Mouse (Mus musculus) adrenal gland, postnatal 14 days (tissue): ENCODE measurements around the gene Phpt1. TPM values are rescaled to one million over a fixed set of nuclear protein-coding genes. Genes with fewer than 3 reads are reported as not detected.
"Not testable (repeated sequence)": the region's sequence is repeated elsewhere in the genome, so short reads cannot be mapped to it uniquely, and the experiment has no call there.

Source experiments
- DNase-seq: peaks from one replicate; pipeline ENCODE4 v3.0.0; 2021; ENCODE audit warnings: mixed read lengths
- total RNA-seq: library from RNA; stranded (reverse); gene quantifications from 2 replicates; pipeline ENCODE4 v1.2.3, GENCODE M21; 2021

Phpt1 gene
- total RNA-seq, 1 experiment from 2014 or later, result 56.6 TPM

GRCm38 (mm10) chr2:25560551-25560950 lies 14.5 kb downstream of the Phpt1 start:
- DNase-seq, result no peak

- no peak for DNase-seq
Observed at GRCm38 (mm10) chr2:25558774-25559173, 16.2 kb downstream of the Phpt1 start.

GRCm38 (mm10) chr2:25557964-25558360 lies 17.1 kb downstream of the Phpt1 start:
- DNase-seq, result no peak

GRCm38 (mm10) chr2:25557221-25557963 lies 17.6 kb downstream of the Phpt1 start, which contains the start of gene Edf1:
TSS of gene Edf1 (plus strand) at chr2:25557847.
- DNase-seq, result peak; percentile 98

- DNase-seq, result no peak
Observed at GRCm38 (mm10) chr2:25556296-25556695, 18.7 kb downstream of the Phpt1 start.

- peak; percentile 16 for DNase-seq
Observed at GRCm38 (mm10) chr2:25555479-25555878, 19.5 kb downstream of the Phpt1 start.

GRCm38 (mm10) chr2:25553171-25553786 lies 21.7 kb downstream of the Phpt1 start:
- DNase-seq, result not testable (repeated sequence)

- peak; percentile 72 for DNase-seq
Observed at GRCm38 (mm10) chr2:25551186-25551585, 23.8 kb downstream of the Phpt1 start.

GRCm38 (mm10) chr2:25549021-25549991 lies 25.7 kb downstream of the Phpt1 start:
- no peak for DNase-seq

- DNase-seq, result peak; percentile 99
Observed at GRCm38 (mm10) chr2:25546811-25547491, 28.1 kb downstream of the Phpt1 start, which contains the start of gene Traf2. TSS of gene Traf2 (minus strand) at chr2:25546940.

- DNase-seq, result peak; percentile 90
Observed at GRCm38 (mm10) chr2:25545996-25546810, 28.8 kb downstream of the Phpt1 start.

GRCm38 (mm10) chr2:25541644-25542367 lies 33.2 kb downstream of the Phpt1 start:
- no peak for DNase-seq

GRCm38 (mm10) chr2:25540541-25540948 lies 34.5 kb downstream of the Phpt1 start:
- peak; percentile 56 for DNase-seq

- peak; percentile 81 for DNase-seq
Observed at GRCm38 (mm10) chr2:25536531-25536930, 38.5 kb downstream of the Phpt1 start.

GRCm38 (mm10) chr2:25534866-25535182 lies 40.2 kb downstream of the Phpt1 start:
- DNase-seq, result no peak

- peak; percentile 93 for DNase-seq
Observed at GRCm38 (mm10) chr2:25534178-25534865, 40.7 kb downstream of the Phpt1 start.

GRCm38 (mm10) chr2:25533707-25534106 lies 41.3 kb downstream of the Phpt1 start:
- no peak for DNase-seq

GRCm38 (mm10) chr2:25526510-25527302 lies 48.3 kb downstream of the Phpt1 start:
- DNase-seq, result no peak
